26 mouse cellular contexts compared by ENCODE assay signal in genomic region chr11:24335256-24335655, GRCm38 (mm10).
"Had no signal": no experiment of that assay in that cellular context is flagged by ENCODE, and none has a peak within 500 bp of the region (broad histone marks: within the 10 kb centered on the region; RNA-seq: fewer than 3 reads in every experiment).

No protein-coding gene starts in this region.

- H3K9ac ChIP-seq: heart, embryonic 13.5 days; heart, embryonic 15.5 days; hindbrain, embryonic 12.5 days; hindbrain, embryonic 14.5 days; kidney, embryonic 15.5 days; limb, embryonic 13.5 days; limb, embryonic 15.5 days; liver, embryonic 12.5 days; liver, embryonic 14.5 days had no signal

- ATAC-seq: hindbrain, embryonic 16.5 days; intestine, embryonic 16.5 days; liver, embryonic 12.5 days had no signal

- H3K4me1 ChIP-seq: heart, embryonic 13.5 days; heart, embryonic 15.5 days; kidney, embryonic 15.5 days; limb, embryonic 15.5 days; liver, embryonic 12.5 days had no signal

- H3K9me3 ChIP-seq: heart, embryonic 13.5 days; heart, embryonic 15.5 days; hindbrain, embryonic 10.5 days; hindbrain, embryonic 12.5 days; kidney, embryonic 15.5 days; limb, embryonic 13.5 days; limb, embryonic 15.5 days; liver, embryonic 12.5 days had no signal

- DNase-seq: gastrocnemius, adult 2 months; gastrocnemius, postnatal 10 days; gastrocnemius, postnatal 25 days; heart, postnatal 4 days; kidney, adult 11 months; kidney, adult 2 months; kidney, adult 9 months; kidney, postnatal 14 days; kidney, postnatal 36 days; layer of hippocampus, adult 9-11 months; layer of hippocampus, postnatal 36 days; left cerebral cortex, postnatal 4 days had no signal

- H3K36me3 ChIP-seq: heart, embryonic 13.5 days; heart, embryonic 15.5 days; hindbrain, embryonic 10.5 days; hindbrain, embryonic 12.5 days; kidney, embryonic 15.5 days; limb, embryonic 13.5 days; limb, embryonic 15.5 days; liver, embryonic 12.5 days had no signal

- H3K27ac ChIP-seq: gastrocnemius, adult 2 months; heart, embryonic 13.5 days; heart, embryonic 15.5 days; hindbrain, embryonic 10.5 days; hindbrain, embryonic 12.5 days; hindbrain, embryonic 14.5 days; kidney, embryonic 15.5 days; kidney, postnatal 0 days; limb, embryonic 13.5 days; limb, embryonic 15.5 days; liver, embryonic 12.5 days; liver, embryonic 14.5 days had no signal

- H3K27me3 ChIP-seq: heart, embryonic 13.5 days; heart, embryonic 15.5 days; hindbrain, embryonic 12.5 days; kidney, embryonic 15.5 days; limb, embryonic 13.5 days; limb, embryonic 15.5 days; liver, embryonic 12.5 days had no signal

- H3K4me2 ChIP-seq: heart, embryonic 11.5 days; heart, embryonic 13.5 days; heart, embryonic 15.5 days; hindbrain, embryonic 12.5 days; hindbrain, embryonic 14.5 days; kidney, embryonic 15.5 days; limb, embryonic 13.5 days; limb, embryonic 15.5 days; liver, embryonic 12.5 days had no signal

- H3K4me3 ChIP-seq: gastrocnemius, adult 2 months; heart, embryonic 13.5 days; heart, embryonic 15.5 days; hindbrain, embryonic 10.5 days; hindbrain, embryonic 12.5 days; kidney, embryonic 15.5 days; limb, embryonic 13.5 days; limb, embryonic 15.5 days; liver, embryonic 12.5 days had no signal
